Mouse (Mus musculus) olfactory bulb, adult 2 months (tissue): ENCODE measurements around the gene Ptms.

ENCODE experiments used
- CTCF ChIP-seq: fragments of 200-500 bp; IDR thresholded peaks from 2 replicates; pipeline ENCODE4 v1.5.1; 2012; ENCODE audit warnings: low read depth, mild to moderate bottlenecking, low read length, moderate library complexity; ENCODE audit not compliant: insufficient read depth
- POLR2A ChIP-seq: fragments of 200-500 bp; IDR thresholded peaks from 2 replicates; pipeline ENCODE4 v1.6.1; 2012; ENCODE audit warnings: mild to moderate bottlenecking, low read depth, low read length, moderate library complexity; ENCODE audit not compliant: insufficient read depth

- TF ChIP-seq CTCF, result no peak
- no peak for TF ChIP-seq POLR2A
Observed at GRCm38 (mm10) chr6:124910032-124910431, 9.9 kb downstream of the Ptms start.
